Mouse (Mus musculus) kidney, postnatal 14 days (tissue): ENCODE data around the gene Lat.

ENCODE experiments used
- DNase-seq: peaks from one replicate; pipeline ENCODE4 v3.0.0; 2022; ENCODE audit warnings: mixed read lengths

Gene Lat

DNA sequence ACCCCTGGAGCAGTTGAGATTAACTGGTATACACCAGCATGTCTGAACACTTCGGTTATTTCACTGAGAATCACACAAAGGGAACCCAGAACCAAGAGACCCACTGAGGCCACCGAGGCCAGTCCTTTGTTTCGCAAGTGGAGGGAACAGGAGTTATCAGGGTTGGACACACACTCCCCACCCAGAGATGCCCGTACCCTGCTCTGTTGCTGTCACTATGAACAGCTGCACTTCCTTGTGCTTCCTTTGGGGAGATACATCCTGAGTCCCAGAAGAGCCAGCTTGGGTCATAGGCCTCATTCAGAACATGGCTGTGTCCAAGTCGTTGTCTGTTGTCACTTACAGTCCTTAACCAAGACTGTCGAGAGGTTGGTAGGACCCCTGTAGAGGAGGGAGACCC is 6.3 kb downstream of the Lat start:
- no peak for DNase-seq

DNA sequence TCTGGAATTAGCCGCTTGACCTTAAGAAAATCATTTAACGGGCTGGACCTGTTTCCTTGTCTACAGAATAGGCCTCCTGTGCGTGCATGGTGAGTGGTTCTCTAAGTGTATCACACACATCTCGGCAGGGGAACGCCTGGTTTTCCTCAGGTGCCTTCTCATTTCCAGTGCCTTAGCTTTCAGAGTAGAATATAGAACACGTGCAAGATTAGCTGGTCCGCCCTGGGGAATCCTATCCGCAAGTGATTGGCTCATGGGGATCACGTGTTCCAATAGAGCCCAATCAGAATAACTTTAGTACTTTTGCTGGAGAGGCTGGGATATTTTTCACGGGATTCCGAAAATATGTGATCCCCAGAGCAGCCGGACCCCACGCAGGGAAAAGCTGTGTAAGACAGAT is 10.3 kb downstream of the Lat start:
- DNase-seq, result no peak

- DNase-seq, result no peak
These were observed 11.0 kb downstream of the Lat start for GRCm38 (mm10) chr7:126358413-126358812.

DNA sequence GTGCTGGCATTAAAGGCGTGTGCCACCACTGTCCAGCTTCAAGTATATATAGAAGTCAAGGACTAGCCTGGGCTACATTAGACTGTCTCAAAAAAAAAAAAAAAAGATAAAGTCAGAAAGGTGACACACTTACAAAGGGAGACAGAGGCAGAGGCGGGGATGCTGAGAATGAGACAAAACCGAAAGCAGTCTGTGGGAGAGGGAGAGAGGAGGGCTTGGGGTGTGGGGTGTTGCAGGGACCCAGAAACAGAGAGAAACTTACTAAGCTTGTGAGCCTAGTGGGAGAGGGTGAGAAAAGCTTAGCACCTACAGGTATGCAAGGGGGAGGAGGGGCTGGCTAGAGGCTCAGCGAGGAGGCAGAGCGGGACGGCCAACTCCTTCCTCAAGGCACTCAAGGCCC is 11.5 kb downstream of the Lat start:
- DNase-seq, result no peak

GRCm38 (mm10) chr7:126356793-126357591 is 12.4 kb downstream of the Lat start:
- DNase-seq, result no peak

DNA sequence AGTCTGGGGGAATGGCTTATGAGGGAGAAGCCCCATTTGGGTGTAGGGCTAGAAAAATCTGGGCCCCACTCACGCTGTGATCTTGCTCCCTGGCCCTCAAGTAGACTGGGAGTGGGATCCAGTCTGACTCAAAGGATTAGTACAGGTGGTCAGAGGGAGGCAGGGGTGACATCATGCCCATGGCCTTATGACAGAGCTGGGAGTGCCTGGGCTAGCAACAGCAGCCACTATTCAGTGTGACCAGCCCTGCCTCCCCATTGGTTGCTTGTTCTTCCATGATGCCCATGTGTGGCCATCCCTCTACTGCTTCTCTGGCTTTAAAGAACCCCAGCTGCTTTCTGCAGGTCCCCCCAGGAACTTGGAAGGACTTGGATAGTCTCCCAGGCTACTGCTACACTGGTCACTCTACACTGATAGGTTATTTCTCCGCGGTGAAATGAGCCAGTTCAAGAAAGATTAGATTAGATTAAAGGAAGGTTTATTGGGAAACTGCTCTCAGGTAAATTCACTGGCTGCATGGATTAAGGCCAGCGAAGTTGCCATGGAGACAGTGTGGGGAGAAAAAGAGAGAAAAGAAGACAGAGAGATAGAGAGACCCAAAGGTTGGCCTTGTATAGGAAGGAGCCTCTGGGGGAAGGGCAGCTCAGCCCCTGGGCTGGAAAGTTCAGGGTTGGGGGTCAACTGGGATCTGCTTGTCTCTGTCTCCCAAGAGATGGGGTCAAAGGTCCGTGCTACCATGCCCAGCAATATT is 13.3 kb downstream of the Lat start:
- DNase-seq, result no peak

DNA sequence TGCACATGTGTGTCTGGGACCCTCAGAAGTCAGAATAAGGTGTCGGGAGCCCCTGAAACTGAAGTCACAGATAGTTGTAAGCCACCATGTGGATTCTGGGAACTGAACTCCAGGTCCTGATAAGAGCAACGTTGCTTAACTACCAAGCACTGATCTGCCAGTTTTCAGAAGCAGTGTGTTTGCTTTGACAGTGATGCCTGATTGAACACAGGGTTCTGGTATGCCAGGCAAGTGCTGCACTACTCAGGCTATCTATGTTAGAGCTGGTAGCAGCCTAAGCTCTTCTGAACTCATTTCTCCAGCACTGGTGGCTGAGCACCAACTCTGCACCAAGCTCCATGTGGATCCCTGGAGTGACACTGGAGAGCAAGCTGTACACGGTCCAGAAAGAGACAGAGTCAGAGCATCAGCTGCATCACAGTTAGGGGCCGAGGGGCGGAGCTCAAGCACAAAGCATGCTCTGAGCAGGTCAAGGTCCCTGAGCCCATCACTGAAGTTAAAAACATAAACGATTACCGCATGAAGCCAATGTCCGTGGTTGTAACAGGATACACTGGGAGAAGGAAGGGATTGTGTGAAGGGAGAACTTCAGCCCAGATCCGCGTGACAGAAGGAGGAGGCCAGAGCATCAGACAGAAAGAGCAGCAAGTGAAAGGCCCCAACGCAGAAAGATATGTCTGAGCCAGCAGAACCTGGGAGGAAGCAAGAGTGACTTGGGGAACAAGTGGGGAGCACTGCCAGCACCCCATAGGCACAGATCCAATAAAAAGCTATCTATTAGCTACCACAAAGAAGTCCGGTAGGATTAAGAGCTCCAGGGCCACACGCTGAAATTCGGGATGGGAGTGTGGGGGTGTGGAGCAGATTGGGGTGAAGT is 14.4 kb downstream of the Lat start:
- no peak for DNase-seq

GRCm38 (mm10) chr7:126353994-126354365 is 15.4 kb downstream of the Lat start:
- no peak for DNase-seq

DNA sequence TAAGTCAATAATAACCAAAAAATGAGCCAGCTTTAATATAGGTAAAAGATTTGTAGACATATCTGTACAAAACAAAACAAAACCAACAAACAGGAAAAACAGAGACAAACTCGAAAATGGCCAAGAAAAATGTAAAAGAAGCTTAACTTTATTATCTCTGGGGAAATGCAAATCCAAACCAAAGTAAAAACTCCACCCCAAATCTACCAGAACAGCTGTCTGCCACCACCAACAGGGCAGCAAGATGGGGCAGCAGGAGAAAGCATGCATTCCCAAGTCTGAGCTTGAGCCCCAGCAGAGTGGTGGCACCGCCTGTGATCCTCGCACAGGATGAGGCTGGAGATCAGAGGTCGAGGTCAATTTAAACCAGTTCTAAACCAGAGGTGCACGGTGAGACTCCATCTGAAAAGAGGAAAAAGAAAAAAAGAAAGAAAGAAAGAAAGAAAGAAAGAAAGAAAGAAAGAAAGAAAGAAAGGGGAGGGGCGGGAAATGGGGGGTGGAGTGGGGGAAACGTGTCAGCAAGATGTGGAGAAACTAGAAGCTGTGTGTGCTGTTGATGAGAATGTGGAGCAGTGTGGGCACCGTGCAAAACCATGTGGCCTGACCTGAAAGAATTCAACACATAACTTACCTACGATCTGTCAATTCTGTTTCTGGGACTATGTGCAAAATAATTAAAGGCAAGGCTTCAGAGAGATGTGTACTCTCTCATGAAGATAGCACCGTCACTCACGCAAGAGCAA is 15.9 kb downstream of the Lat start:
- DNase-seq, result no peak

DNA sequence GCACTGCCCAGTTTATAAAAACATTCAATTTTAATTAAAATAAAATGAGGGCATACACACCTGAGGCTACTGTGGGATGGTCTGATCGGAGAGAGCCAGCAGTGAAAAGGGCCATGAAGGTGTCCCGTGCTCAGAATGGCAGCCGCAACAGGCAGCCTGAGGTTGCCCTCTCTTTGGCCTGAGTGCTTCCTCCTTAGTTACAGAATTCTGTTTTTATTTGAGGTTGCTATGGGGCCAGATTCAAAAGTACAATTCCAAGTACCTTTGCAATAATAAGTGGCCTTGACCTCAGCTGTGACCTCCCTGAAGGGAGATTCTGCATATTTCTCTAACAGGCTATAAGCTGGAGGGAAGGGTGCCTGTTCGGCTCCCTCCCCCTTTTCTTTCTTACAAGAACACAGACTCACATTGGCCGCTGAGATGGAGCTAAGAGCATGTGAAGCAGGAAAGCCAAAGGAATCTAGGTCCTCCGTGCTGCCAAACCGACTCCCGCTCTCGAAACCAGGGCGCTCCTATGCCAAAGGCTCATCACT is 17.9 kb downstream of the Lat start:
- no peak for DNase-seq

- no peak for DNase-seq
These were observed 18.5 kb downstream of the Lat start for GRCm38 (mm10) chr7:126350748-126351418.

DNA sequence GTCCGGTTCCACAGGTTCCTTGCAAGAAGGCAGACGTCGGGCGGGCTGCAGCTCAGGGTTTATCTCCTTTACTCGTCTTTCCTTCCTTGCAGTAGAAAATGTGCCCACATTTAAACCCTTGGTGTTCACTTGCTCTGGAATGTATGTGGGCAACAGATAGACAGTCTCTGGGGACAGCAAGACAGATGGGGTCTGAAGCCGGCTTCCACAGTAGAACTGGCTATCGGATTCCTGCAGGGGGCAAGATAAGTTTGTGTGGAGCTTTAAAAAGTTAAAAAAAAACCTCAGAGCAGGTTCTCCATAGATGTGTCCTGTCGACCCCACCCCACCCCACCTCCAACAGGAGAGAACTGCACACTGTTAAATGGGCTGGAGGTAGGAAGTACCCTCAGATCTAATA is 21.1 kb downstream of the Lat start:
- no peak for DNase-seq

- no peak for DNase-seq
These were observed 22.3 kb downstream of the Lat start for GRCm38 (mm10) chr7:126347098-126347497.

DNA sequence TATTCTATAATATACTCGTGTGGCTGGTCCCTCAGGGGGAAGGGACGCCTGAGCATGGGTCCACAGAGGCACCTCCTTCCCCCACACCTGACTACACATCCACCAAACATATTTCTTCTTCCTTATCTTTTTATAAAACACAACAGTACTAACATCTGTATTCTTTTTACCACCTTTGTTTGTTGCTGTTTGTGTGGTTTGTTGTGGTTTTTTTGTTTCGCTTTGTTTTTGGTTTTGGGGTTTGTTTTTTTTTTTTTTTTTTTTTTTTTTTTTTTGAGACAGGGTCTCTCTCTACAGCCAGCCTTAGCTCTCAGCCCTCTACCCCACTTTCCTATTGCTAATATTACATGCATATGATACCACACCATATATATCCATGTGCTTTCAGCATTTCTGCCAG is 23.4 kb downstream of the Lat start:
- no peak for DNase-seq

DNA sequence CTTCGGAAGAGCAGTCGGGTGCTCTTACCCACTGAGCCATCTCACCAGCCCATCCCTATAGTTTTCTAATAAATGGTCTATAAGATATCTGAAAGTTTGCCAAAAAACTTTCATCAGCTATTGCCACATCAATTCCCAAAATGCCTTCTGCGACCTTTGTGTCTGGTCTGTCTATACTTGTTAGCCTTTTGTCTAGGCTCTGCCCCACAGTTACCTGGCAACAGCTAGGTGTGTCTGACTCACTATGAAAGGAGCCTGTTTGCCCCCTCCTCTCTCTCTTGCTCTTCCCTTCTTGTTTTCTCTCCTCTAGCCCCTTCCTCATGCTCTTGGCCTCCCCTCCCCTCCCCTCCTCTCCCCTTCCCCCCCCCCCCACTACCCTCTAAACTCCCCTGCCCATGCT is 23.8 kb downstream of the Lat start:
- DNase-seq, result no peak

DNA sequence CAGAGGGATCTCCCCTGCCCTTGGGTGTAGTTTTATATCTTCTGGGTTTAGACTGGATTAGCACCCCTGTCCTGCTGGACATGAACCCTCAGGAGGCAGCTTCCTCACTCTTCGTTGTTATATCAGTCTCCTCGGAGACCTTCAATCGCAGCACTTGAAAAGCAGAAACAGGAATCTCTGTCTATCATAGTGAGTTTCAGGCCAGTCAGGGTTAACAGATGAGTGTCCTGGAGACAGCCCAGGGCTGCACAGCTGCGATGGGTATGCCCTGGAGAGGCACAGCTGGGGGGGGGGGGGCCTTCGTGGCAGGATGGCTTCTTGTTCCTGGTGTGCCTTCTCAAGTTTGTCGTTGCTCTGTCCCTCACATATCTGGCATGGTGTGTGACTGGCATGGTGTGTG is 28.5 kb downstream of the Lat start:
- DNase-seq, result no peak

DNA sequence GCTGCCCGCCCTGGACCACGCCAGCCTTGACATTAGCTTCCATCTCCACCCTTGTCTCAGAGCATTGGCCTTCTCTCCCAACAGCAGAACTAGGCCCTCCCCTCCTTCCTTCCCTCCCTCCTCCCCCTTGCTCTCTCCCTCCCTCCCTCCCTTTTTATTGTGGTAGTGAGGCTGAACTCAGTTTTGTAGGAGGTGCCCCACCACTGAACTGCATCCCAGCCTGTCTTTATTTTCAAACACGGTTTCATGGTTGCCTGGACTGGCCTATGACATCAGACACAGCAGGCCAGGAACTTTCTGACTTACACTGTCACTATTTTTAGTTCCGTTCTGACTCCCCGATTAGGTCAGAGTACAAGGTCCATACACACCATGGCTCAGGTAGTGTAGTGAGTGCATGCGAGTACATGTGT is 29.2 kb downstream of the Lat start:
- no peak for DNase-seq

GRCm38 (mm10) chr7:126339521-126339971 is 29.8 kb downstream of the Lat start:
- DNase-seq, result peak; percentile 17

DNA sequence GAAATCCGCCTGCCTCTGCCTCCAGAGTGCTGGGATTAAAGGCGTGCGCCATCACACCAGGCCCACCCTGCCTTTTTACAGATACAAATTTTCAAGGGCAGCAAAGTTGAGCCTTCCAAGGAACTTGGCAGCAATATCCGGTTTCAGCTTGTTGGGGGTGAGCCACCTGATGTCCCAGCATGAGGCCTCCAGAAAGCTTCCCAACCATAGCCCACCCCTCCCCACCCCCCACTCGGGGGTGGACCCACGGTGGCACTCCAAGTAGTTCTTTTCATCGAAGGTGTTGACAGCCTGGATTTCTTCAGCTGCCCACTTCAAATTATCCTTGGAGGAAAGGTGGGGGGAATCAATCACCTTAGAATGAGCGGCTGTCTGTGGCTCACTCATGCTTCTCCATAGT is 30.5 kb downstream of the Lat start:
- no peak for DNase-seq

GRCm38 (mm10) chr7:126335556-126335955 is 33.8 kb downstream of the Lat start:
- DNase-seq, result no peak

- DNase-seq, result no peak
These were observed 36.7 kb downstream of the Lat start for GRCm38 (mm10) chr7:126332691-126333090.

DNA sequence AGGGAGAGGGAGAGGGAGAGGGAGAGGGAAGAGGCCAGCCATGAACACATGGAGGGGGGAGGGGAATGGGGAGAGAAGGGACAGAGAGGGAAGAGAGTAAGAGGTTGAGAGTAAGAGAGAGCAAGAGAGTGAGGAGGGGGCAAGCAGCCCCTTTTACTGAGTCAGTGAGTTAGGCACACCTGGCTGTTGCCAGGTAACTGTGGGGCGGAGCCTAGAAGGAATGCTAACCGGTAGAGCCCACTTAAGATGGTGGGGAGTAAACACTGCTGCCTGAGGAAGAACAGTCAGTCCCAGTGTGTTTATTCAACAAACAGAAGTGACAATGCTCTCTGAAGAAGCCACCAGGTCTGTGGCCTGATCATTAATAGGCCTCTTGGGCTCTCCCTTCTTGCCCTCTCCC is 38.7 kb downstream of the Lat start:
- DNase-seq, result no peak
